Mouse (Mus musculus): ENCODE data around the gene Mthfd2l.

The Mthfd2l gene

DNA sequence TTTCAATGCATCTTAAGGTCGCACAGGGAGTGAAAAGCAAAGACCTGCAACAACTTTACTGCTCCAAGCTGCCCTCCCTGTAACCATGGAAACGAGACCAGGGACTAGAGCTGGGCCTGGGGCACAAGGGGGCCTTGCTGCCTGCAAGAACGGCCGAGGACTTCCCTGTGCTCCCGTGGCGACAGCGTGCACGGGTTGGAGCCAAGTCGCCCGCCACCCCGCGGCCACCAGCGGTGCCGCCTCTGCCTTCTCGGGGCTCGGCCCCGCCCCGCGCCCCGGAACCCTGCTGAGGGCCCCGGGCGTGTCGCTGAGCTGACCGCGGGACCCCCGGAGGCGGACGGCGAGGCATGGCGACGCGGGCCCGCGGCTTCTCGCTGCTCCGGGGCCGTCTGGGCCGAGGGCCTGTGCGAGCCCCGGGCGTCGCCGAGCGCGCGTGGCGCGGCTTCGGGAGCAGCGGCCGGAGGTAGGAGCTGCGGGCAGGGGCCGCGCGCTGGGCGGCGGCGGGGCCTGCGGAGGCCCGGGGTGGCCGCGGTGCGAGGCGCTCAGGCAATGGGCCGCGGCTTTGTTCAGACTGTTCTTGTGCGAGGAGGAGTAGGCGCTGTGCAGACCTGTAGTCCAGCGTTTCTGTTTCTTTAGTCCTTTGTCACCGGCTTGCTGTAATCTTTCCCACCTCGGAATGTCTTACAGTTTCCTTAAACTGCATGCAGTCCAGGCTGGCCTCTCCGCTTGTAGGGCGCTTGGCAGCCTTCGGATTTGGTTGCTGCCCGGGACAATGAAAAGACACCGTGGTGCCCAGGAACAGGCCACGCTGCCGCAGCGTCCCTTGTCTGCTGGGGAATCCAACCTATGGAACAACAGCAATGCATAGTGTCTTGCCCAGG, at the start of gene Mthfd2l:
TSS of gene Mthfd2l (plus strand) at position 147 of the 881 bp plus-strand sequence.
- DNase-seq (ENCODE audit: low spot score): peak; percentile 91

DNA sequence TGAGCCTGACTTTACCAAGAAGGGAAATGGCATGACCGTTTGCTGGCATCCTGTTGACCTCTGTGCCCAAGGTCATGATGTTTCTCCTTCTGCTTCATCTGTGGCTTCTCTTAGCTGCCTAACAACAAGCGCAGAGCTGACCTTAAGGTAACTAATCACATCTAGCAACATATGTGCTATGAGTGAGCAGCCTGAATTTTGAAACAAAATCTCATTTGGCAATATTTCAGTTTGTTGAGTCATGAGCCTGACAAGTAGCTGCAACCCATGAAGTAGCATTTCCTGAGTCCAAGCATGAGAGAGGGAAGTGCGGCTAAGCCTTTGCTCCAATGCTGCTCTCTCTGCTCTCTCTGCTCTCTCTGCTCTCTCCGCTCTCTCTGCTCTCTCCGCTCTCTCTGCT, 49.2 kb upstream of the Mthfd2l start:
- DNase-seq (ENCODE audit: low spot score): no peak

DNA sequence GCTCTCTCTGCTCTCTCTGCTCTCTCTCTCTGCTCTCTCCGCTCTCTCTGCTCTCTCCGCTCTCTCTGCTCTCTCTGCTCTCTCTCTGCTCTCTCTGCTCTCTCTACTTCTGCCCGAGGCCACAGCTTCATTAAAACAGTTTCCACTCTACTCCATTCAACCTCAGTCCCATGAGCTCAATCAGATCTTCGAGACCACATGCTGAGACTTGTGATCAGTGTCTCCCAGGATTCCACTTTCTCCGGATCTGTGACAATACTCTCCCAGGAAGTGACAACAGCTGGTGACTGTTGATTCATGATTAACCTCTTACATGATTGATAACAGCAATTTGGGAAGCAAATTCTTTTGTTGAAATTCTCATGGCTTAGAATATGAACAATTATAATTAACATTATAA, 48.8 kb upstream of the Mthfd2l start:
- no peak for DNase-seq (ENCODE audit: low spot score)

DNA sequence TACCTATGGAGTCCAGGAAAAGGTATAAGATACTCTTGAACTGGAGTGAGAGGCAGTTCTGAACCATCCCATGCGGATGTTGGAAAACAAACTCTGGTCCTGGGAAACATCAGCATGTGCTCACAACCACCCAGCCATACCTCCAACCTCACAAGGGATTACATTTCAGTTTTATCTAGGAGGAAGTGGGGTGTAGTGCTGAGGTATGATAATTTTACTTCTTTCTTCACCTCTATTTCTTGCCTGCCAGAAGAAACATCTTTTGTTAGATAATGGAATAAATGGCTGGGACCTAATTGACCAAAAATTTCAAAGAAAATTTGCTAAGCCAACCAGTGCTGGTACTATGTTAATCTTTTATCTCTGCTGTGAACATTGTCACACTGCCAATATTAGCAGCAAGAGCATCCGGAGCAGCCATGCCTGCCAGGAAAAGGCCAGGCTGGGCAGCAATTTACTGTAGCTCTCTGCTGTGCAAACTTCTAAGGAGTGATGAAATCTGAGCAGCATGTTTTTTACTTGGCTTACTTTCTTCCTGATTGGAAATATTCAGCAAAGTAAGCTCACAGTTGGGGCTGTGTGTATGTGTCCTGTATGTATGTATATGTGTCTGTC, 46.2 kb upstream of the Mthfd2l start:
- DNase-seq (ENCODE audit: low spot score): no peak

DNA sequence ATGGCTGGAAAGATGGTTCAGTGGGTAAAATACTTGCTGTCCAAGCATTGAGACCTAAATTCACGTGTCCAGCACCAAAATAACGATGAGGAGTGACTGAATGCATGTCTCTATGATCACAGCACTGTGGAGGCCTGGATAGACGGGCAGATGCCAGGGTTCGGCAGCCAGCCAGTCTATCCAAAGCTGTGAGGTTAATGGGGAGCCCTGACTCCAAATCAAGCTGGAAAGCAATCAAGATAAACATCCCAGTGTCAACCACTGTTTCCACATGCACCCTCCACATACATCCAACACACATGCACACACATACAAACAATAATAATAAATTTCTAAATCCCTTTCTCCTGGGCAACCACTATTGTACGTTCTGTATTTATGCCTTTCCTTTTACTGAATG, 42.3 kb upstream of the Mthfd2l start:
- DNase-seq (ENCODE audit: low spot score): no peak

DNA sequence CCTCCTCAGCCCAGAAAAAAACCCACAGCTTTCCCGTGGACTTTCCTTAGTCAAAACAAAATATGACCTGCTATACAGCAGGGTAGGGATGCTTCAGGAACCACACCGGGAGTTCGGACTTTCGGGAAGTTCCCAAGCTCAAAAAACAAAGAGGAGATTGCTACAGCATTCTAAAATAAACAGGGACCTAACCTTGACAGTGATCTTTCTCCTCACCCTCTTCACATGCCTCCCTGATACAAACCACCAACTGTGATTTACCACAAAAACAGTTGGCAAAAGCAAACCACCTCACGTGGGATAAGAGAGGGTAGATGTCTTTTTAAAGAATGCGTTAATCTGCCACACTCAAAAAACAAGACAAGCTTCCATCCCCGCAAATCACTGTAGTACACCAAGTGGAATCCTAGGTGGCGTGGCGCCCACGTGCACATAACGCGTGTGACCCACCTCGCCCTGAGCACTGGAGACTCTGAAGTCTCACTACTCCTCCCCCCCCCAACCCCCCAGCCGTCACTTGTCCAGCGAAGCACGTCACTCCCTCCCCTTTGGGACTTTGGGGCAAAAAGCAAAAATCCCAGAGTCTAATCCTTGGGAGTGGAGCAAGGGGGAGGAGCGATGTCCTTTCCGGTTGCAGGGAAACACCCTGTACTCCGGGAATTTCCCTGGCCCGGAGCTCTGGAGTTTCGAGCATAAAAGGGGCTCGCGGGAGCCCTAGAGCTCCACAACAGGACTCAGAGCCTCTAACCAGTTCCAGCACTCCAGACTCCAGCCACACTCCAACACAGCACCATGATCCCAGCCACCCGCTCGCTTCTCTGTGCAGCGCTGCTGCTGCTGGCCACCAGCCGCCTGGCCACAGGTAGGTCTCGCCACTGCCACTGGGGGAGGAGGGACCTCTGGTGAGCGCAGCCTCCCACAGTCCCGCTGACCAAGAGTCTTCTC, 40.1 kb upstream of the Mthfd2l start, which contains the start of gene Cxcl1:
TSS of gene Cxcl1 (plus strand) at position 723 of the 945 bp plus-strand sequence.
- DNase-seq (ENCODE audit: low spot score): peak; percentile 73

DNA sequence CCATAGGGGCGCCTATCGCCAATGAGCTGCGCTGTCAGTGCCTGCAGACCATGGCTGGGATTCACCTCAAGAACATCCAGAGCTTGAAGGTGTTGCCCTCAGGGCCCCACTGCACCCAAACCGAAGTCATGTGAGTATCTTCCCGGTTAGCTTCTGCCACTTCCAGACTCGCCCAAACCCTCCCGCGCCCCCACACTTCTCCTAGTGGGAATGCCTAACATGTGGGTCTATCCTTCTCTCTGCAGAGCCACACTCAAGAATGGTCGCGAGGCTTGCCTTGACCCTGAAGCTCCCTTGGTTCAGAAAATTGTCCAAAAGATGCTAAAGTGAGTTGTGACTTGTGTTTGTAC, 39.5 kb upstream of the Mthfd2l start:
- no peak for DNase-seq (ENCODE audit: low spot score)

DNA sequence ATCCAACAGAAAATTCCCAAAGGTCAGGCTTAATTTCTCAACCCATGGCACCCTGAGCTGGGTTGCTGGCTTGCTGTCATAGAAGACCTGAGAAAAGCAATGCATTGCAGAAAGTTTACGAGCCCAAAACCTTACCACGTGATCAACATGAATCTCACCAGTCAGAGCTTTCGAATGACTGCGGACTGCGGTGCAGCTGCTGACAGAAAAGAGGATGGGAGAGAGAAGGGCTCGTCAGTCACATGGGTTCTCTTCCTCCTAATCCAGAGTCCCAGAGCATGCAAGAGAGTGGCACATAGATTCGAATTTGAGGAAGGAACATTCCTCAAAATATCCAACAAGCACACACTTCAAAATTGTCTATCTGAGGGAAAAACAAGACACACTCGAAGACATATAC, 36.7 kb upstream of the Mthfd2l start:
- no peak for DNase-seq (ENCODE audit: low spot score)

DNA sequence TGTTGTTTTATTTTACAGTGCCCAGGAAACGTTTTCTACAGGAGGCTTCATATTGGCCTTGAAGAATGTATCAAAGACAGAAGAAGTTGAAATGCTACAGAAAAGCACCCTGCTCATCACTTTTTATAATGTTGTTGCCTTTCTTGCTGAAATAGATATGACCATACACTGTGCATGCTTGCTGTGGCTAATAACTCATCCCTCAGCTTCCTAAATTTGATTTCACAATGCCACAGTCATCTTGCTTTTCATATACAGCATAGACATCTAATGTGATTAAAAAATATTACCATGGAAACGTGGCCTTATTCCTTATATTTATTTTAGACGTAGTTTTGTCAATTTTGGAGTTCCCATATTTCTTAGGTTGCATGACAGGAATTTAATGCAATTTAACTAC, 33.5 kb upstream of the Mthfd2l start:
- DNase-seq (ENCODE audit: low spot score): no peak

DNA sequence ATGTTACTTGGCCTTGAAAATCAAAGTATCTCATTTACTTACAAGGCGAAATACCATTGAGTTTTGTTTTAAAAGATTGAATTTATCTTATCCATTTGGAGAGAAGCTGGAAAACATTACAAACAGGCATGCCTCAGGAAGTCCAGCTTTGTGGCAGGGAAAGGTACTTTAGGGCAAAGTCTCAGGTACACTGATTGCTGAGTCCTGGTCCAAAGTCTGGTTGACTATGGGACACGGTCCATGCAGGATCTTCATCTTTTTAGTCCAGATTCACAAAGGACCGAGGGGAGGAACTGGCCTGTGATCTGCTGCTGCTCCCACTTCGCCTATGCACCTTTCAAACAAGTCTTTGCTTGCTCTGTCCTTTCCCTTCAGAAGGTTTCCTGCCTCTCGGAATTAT, 31.6 kb upstream of the Mthfd2l start:
- DNase-seq (ENCODE audit: low spot score): no peak

DNA sequence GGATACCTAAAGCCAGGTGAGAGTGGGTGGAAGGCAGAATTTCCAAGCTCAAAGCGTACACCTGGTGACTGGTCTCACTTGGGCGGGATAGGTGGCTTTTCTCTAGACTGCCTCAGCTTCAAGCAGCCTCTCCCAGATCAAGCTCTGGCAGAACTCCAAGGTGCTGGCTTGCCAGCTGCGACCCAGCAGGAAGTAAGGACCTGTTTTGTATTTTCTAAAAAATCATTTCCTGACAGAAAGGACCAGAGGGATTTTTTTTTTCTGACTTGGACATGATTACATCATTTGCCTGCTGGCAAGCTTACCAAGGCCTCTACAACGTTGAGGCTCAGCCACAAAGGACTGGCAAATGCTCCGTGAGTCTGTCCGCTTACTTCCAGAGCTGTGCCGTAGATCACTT, 30.8 kb upstream of the Mthfd2l start:
- no peak for DNase-seq (ENCODE audit: low spot score)

DNA sequence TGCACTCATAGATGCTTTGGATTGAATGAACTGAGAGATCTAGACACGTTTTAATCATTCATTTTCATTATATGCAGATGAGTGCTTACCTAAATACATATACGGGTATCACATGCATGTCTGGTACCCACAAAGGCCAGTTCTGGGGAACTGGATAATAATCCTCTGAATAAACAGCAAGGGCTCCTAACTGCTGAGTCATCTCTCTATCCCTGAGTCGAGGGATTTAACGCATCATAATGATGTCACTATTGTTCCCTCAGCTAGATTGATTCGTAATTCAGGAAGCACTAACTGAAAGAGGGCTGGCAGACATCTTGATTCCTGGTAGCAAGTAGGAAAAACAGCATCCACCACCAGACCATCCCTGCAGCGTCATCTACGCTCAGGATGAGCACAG, 30.2 kb upstream of the Mthfd2l start:
- DNase-seq (ENCODE audit: low spot score): no peak

DNA sequence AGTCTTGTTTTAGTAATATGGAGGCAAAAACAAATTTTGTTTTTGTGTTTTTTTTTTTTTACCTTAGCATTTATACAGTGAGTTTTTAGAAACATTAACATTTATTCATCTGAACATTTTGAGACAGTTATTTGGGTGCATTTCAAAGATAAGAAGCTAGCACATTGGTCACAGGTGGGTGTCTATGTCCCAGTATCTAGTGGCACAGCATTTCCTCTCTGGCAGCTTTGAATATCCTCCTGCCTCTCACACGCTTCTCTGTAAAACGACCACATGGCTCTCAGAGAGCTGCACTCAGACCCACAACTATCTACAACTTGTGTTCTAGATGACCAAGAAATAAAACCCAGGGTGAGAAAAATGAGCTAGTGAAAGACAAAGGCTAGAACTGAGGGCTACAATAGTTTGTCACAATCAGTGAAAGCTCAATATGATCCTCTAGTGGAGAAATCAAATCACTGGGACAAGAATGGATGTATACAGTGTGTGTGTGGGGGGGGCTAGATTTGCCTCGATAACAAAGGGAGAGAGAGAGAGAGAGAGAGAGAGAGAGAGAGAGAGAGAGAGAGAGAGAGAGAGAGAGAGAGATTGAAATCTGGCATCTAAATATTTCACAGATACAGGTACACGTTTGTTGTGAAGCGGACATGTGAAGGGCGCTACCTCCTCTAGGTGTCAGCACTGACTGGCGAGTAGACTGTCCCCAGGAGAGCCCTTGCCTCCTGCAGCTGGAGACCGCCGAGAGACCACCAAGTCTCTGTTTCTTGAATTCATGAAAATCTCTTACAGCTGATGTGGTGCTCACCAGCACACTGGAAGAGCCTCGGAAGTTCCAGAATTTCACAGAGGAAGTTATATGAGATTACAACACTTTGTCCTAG, 28.3 kb upstream of the Mthfd2l start:
- peak; percentile 55 for DNase-seq (ENCODE audit: low spot score)

DNA sequence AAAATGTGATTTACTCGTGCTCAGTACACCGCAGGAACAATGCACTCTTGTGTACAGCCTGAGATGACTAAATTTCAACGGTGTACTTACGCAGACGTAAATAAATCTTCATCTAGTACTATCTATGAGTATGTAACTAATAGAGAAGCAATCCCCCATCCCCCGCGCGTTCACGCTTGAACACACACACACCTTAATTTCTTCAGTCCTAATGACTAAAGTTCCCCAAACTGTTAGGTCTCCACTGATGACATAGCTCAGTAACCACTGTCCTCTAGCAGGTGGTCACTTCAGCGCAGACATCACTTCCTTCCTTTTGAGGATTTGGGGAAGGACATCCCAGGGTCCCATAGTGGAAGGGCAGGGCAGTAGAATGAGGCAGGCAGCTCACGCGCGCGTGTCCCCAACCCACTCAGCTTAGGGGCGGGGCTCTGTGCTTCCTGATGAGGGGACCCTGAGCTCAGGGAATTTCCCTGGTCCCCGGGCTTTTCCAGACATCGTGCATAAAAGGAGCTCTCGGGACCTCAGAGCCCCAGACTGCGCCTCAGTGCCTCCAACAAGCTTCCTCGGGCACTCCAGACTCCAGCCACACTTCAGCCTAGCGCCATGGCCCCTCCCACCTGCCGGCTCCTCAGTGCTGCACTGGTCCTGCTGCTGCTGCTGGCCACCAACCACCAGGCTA, 27.4 kb upstream of the Mthfd2l start, which contains the start of gene Cxcl2:
TSS of gene Cxcl2 (plus strand) at position 533 of the 682 bp plus-strand sequence.
- DNase-seq (ENCODE audit: low spot score): peak; percentile 35

DNA sequence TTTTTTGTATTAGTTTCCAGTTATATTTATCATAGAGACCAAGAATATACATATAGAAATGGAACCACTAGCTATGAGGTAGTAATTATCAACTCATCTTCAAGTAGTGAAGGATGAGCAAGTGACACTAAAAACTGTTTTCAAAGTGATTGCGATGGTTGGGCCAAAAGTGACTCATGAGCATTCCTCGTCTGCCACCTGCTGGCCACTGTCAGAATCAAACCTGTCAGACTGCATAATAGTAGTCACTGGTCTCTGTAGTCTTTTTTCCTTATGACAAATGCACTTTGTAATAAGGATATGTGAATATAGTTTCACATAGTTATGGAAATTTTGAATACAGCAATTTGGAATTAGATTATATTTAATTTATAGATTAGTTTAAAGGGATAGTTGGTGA, 21.9 kb upstream of the Mthfd2l start:
- DNase-seq (ENCODE audit: low spot score): peak; percentile 89

DNA sequence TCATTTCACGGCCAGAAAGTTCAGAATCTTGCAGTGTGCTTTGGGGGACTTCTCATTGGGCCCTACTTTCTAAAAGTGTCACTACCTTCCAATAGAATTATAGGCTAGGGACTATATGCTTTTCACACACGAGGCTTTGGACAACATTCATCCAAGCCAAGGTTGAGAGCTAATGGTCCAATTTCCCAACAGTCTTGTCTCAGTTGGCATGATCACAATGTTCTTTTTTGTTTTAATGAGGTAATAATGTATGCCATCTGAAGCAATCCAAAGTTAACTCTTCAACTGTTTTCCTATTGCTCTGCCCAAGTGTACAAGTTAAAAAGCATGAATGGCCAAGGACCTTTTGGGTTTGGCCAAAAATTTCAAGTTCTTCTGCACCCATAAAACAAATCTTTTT, 11.4 kb upstream of the Mthfd2l start:
- no peak for DNase-seq (ENCODE audit: low spot score)

DNA sequence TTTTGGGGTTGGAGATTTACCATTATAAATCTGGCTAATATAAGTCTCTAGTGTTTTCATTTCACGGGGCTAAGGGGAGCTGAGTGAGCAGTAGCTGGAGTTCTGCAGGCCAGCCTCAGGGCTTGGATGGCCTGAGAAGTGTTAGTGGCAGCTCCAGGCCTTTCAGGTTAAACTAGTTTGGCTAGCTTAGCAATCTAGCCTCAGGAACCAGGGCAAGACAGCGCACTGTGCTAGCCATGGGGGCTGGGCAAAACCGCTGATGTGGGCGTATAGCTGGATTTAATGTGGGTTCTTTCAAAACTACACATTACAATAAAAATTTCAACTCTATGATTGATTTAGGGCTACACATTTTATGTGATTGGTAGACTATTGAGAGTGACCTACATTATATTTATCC, 8.0 kb upstream of the Mthfd2l start:
- DNase-seq (ENCODE audit: low spot score): no peak

DNA sequence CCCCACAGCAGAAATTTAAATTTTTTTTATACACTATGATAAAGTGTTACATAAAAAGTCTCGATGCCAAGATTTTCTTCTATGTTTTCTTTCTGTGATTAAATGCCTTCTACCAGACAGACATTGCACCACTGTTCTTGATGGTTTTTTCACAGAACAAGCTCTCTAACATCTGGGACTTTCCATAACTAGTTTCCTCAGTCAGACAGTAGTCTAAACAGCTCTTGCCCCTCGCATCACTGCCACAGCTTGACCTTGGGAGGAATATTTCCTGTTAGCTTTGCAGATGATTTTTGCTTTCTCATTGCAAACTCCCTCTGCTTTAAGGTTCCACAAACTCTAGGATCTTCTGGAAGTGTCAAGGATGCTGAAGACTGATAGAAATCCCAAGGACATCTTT, 371 bp upstream of the Mthfd2l start:
- DNase-seq (ENCODE audit: low spot score): no peak

DNA sequence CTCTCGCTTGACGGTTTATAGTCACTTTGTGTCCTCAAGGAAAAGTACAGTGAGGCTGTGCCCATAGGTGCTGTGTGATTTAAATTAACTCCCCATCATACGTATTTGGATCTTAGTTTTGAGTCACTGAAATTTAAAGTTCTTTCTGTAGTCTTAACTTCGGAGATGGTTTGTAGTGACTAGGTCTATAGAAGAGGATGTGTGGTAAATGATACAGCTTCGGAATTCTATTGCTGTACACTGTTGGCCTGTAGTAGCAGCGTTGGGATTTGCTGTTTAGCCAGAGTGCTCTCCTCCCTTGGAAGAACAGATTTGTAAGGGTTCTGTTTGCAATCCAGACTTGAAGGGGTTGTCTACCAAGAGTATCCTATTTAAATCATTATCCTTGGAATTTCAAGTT, 994 bp downstream of the Mthfd2l start:
- peak; percentile 58 for DNase-seq (ENCODE audit: low spot score)

DNA sequence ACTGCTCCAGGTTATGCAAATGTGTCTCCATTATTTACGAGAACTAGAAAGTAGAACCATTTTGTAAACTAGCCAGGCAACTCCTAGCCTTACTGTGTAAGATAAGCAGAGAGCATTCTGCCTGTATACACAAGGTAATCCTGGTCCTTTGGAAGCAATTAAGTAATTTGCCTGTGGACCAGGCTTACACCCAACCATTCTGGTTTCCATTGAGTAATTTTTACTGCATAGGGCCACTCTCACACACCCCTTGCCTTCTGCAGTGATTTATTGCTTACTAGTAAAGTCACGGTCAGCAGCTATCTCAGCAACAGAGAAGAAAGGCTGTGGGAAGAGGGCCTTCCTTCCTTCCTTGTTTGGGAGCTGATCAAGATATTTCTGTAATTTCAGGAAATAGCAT, 5.8 kb downstream of the Mthfd2l start:
- no peak for DNase-seq (ENCODE audit: low spot score)

DNA sequence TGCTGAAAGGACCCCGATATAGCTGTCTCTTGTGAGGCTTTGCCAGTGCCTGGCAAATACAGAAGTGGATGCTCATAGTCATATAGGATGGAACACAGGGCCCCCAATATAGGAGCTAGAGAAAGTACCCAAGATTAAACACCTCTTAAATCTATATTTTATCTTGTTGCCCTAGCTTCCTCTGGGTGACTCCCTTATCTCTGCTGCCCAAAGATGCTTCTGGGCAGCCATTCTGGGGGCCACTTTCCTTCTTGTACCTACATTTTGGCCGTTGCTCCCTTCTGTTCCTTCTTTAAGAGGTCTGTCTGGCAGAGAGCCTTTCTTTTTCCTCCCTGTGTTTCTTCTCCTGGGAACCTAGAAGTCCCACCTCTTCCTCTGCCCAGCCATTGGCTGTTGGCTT, 14.5 kb downstream of the Mthfd2l start:
- DNase-seq (ENCODE audit: low spot score): no peak

All from retina, embryonic 14.5 days (tissue).